Mouse (Mus musculus): ENCODE data around the gene Cdk20. TPM values are rescaled to one million over a fixed set of nuclear protein-coding genes. Genes with fewer than 3 reads are reported as not detected.

The Cdk20 gene
- polyA plus RNA-seq, 1 experiment from 2014 or later: 14.9 TPM

DNA sequence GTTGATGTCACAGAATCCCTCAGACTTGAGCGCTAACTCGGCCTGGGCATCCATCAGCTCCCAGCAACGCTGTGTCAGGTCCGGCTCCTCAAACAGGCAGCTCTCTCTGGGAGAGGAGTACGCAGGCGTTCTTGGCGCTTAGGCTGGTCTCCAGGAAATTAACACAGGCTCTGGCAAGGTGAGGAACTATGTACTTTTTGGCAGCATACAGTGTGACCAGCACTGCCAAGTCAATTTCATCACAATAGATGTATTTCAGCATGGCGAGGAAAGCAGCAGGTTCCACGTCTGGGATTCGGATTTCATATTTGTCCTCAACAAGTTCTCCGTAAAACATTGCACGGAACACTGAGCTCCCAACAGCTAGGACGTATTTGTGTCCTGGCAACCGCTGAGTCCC, 26.1 kb downstream of the Cdk20 start:
- Histone ChIP-seq H3K9me3 (replicated peaks) (0 out of 2 replicates have a peak, but pooled peaks cover 7% of the 10 kb centered on the region), H3K4me1 (no peaks in the 10 kb centered on the region), H3K27ac (no peak overlapping the region), H3K27me3 (no peaks in the 10 kb centered on the region), H3K36me3 (ENCODE audit: poor library complexity, severe bottlenecking) (no peaks in the 10 kb centered on the region), H3K9ac (no peak overlapping the region), H3K4me2 (no peak overlapping the region), H3K4me3 (no peak overlapping the region)
- ATAC-seq: no peak
- 92% methylated on average over 14 of the region's 14 CpGs for WGBS

DNA sequence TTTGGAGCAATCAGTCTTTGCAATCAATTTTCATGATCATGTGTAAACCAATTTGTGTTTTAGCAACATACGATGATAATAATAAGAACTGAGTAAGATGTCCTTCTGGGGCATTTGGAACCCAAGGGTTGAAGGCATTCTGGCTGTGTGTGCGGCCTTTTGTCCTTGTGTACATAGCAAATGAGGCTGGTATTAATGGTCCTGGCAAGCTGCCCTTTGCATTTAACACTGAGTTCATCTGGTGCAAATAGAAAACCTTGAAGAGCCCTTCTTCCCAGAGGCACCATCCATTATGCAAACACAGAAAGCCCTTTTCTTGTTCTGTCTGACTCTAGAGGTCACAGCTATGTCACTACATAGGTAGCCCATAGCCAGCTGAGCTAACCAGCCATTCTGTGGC, 30.5 kb downstream of the Cdk20 start:
- Histone ChIP-seq H3K4me3 (no peak overlapping the region), H3K36me3 (ENCODE audit: poor library complexity, severe bottlenecking) (no peaks in the 10 kb centered on the region), H3K27ac (no peak overlapping the region), H3K4me2 (no peak overlapping the region), H3K27me3 (no peaks in the 10 kb centered on the region), H3K4me1 (no peaks in the 10 kb centered on the region), H3K9ac (no peak overlapping the region), H3K9me3 (replicated peaks) (0 out of 2 replicates have a peak, but pooled peaks cover 7% of the 10 kb centered on the region)
- no peak for ATAC-seq
- WGBS: 88% methylated on average over 2 of the region's 2 CpGs

DNA sequence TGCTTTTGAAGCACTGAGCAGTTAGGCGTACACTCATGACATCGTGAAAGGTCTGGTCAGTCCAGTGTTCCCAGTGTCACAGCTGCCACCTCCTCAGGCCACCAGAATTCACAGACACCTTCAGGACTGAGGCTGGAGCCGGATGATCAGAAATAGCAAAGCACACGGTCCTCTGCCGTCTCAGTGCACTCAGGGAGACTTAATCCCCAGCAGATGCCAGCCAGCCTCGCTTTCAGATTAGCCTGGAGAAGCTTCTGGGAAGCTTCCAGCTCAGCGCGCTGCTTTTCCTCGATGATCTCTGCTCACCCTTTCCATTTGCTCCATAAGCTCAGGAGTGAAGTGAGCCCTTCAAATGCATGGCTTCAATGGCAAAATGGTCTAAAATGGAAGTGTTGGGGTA, 33.1 kb downstream of the Cdk20 start:
- Histone ChIP-seq H3K9me3 (replicated peaks) (0 out of 2 replicates have a peak, but pooled peaks cover 7% of the 10 kb centered on the region), H3K27me3 (no peaks in the 10 kb centered on the region), H3K9ac (no peak overlapping the region), H3K4me2 (no peak overlapping the region), H3K4me1 (no peaks in the 10 kb centered on the region; the same call in 1 of the 2 replicates), H3K27ac (no peak overlapping the region), H3K4me3 (no peak overlapping the region), H3K36me3 (ENCODE audit: poor library complexity, severe bottlenecking) (no peaks in the 10 kb centered on the region)
- 73% methylated on average over 9 of the region's 9 CpGs for WGBS
- ATAC-seq: no peak

DNA sequence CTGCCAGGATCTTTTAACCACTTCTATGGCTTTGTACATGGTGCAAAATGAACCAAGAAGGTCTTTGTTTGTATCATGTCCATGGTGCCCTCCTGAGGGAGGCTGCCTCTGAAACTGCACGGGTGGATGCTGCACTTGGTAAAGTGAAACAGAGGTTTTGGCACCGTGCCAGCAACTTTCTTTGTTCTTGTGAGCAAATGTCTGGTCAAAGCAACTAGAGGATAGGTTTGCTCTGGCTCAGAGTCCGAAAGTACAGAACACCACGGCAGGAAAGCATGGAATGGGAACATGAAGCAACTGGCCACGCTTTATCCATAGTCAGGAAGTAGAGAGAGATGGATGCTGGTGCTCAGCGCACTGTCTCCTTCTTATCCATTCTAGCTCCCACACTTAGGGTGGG, 35.8 kb downstream of the Cdk20 start:
- no peaks in the 10 kb centered on the region for H3K9me3 ChIP-seq (replicated peaks)
- H3K36me3 ChIP-seq (ENCODE audit: poor library complexity, severe bottlenecking): no peaks in the 10 kb centered on the region
- no peak overlapping the region for H3K4me3 ChIP-seq
- no peak overlapping the region for H3K27ac ChIP-seq
- WGBS: 67% methylated on average over 6 of the region's 6 CpGs
- H3K9ac ChIP-seq: no peak overlapping the region
- no peaks in the 10 kb centered on the region for H3K27me3 ChIP-seq
- H3K4me1 ChIP-seq: no peaks in the 10 kb centered on the region; the same call in 1 of the 2 replicates
- no peak; the same call in 1 of the 2 replicates for ATAC-seq
- H3K4me2 ChIP-seq: no peak overlapping the region

DNA sequence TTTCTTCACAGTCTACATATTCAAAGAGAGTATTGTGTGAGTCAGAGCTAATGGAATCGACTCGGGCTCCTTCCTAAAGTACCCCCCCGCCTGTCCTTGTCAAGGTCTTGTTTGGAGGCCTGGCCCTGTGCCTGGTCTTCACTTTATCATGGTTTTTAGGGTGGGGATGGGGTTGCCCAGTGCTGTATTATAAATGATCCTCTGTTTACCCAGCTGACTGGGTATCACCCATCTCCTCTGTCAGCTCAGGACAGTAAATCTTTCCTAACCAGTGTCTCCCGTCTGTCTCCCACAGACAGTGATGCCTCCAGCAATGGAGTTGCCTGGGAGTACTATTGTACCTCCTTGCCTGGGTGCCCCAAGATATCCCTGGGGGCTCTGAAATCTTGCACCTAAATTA, 45.9 kb downstream of the Cdk20 start:
- no peak for ATAC-seq
- H3K9ac ChIP-seq: no peak overlapping the region
- no peak overlapping the region for H3K4me2 ChIP-seq
- WGBS: 63% methylated on average over 4 of the region's 4 CpGs
- H3K9me3 ChIP-seq (replicated peaks): no peaks in the 10 kb centered on the region
- H3K4me3 ChIP-seq: no peak overlapping the region
- no peaks in the 10 kb centered on the region for H3K36me3 ChIP-seq (ENCODE audit: poor library complexity, severe bottlenecking)
- no peak overlapping the region for H3K27ac ChIP-seq
- H3K27me3 ChIP-seq: no peaks in the 10 kb centered on the region
- H3K4me1 ChIP-seq: no peaks in the 10 kb centered on the region

DNA sequence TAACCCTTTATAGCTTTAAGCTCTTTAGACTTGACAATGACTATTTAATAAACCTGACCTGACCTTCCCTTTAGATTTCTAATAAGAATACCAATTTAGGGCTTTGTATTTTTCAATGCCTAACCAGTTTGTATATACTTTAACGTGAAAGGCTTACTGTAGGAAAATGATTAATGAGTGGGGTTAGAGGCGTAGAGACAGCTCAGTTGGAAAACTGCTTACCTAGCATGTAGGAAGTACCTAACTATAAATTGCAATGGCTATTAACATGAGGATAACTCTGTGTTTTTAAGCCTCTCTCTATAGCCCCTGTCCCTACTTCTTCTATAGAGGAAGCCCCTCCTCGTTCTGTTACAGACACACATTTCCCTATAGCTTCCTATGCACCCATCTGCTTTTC, 47.8 kb downstream of the Cdk20 start:
- WGBS: 76% methylated on average over 3 of the region's 3 CpGs
- Histone ChIP-seq H3K4me2 (no peak overlapping the region), H3K27me3 (no peaks in the 10 kb centered on the region), H3K27ac (no peak overlapping the region), H3K4me1 (no peaks in the 10 kb centered on the region), H3K9me3 (replicated peaks) (no peaks in the 10 kb centered on the region), H3K36me3 (ENCODE audit: poor library complexity, severe bottlenecking) (no peaks in the 10 kb centered on the region), H3K4me3 (no peak overlapping the region), H3K9ac (no peak overlapping the region)
- ATAC-seq: no peak

DNA sequence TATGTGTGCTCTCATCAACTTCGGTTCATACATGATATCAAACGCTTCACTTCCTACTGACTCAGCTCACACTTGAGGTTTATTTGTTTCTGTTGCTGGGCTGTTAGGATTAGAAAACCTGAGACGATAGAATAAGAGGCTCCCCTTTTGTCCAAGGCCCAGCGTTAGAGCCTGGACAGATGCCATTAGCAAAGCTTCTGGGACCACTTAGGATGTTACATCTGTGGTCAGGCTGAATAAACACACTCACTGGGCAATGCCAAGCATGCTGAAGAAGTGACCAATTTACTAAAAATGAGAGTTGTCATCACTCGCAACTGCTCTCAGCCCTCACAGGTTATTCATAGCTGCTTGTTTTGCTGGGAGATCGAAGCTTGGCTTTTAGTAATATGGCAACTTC, 57.8 kb downstream of the Cdk20 start:
- Histone ChIP-seq H3K4me2 (no peak overlapping the region), H3K9ac (no peak overlapping the region), H3K4me1 (no peaks in the 10 kb centered on the region), H3K4me3 (no peak overlapping the region), H3K27me3 (no peaks in the 10 kb centered on the region), H3K36me3 (ENCODE audit: poor library complexity, severe bottlenecking) (no peaks in the 10 kb centered on the region), H3K27ac (no peak overlapping the region), H3K9me3 (replicated peaks) (no peaks in the 10 kb centered on the region)
- no peak for ATAC-seq
- 86% methylated on average over 6 of the region's 6 CpGs for WGBS

Other genes starting within 250 kb of the Cdk20 start
- 3.8 and 5.5 TPM in 2 replicates for gene Cdc14b, start 157.0 kb upstream of the Cdk20 start, polyA plus RNA-seq (2015; fragmentation: Nextera tagmentation; extraction: Ambion mirVana)
- 10.1 and 12.3 TPM in 2 replicates for gene Aaed1, start 119.6 kb upstream of the Cdk20 start, polyA plus RNA-seq (2015; fragmentation: Nextera tagmentation; extraction: Ambion mirVana)
- gene Ctsl, start 61.4 kb upstream of the Cdk20 start, polyA plus RNA-seq (2015; fragmentation: Nextera tagmentation; extraction: Ambion mirVana): 79.0 and 92.5 TPM in 2 replicates
- not detected in 2 replicates for gene Fam240b, start 65.5 kb downstream of the Cdk20 start, polyA plus RNA-seq (2015; fragmentation: Nextera tagmentation; extraction: Ambion mirVana)